Mouse (Mus musculus): ENCODE data around the gene Siva1. TPM values are rescaled to one million over a fixed set of nuclear protein-coding genes. Genes with fewer than 3 reads are reported as not detected.

The Siva1 gene
- total RNA-seq, 2 experiments from 2014 or later: 17.8 to 23.0 TPM

GRCm38 (mm10) chr12:112620354-112621061 is 24.0 kb upstream of the Siva1 start:
- intact Hi-C loops (cut with DNase I): loop anchor here (2.0 kb wide), 1 partner anchor 68 kb away; no protein-coding TSS in a partner anchor
- no peak for DNase-seq (ENCODE audit: low spot score in 2 of 2)

- no peak for DNase-seq (ENCODE audit: low spot score in 2 of 2)
- intact Hi-C loops (cut with DNase I): loop anchor here (2.0 kb wide), 1 partner anchor 69 kb away; no protein-coding TSS in a partner anchor
Measured at GRCm38 (mm10) chr12:112621900-112622299, 22.6 kb upstream of the Siva1 start.

- peak; percentile 42 to 53 for DNase-seq (ENCODE audit: low spot score in 2 of 2)
- intact Hi-C loops (cut with DNase I): no loop called here
Measured at GRCm38 (mm10) chr12:112623742-112624141, 20.7 kb upstream of the Siva1 start.

- intact Hi-C loops (cut with DNase I): no loop called here
- no peak for DNase-seq (ENCODE audit: low spot score in 2 of 2)
Measured at GRCm38 (mm10) chr12:112625700-112626099, 18.8 kb upstream of the Siva1 start.

- DNase-seq (ENCODE audit: low spot score in 2 of 2): no peak
- intact Hi-C loops (cut with DNase I): no loop called here
Measured at GRCm38 (mm10) chr12:112626455-112626854, 18.0 kb upstream of the Siva1 start.

GRCm38 (mm10) chr12:112627097-112627881 is 17.2 kb upstream of the Siva1 start:
- DNase-seq (ENCODE audit: low spot score in 2 of 2): no peak
- intact Hi-C loops (cut with DNase I): no loop called here

- no peak for DNase-seq (ENCODE audit: low spot score in 2 of 2)
- intact Hi-C loops (cut with DNase I): no loop called here
Measured at GRCm38 (mm10) chr12:112628197-112628596, 16.3 kb upstream of the Siva1 start.

GRCm38 (mm10) chr12:112628928-112629721 is 15.4 kb upstream of the Siva1 start:
- DNase-seq (ENCODE audit: low spot score in 2 of 2): peak; percentile 29 to 39

GRCm38 (mm10) chr12:112630029-112630428 is 14.4 kb upstream of the Siva1 start:
- DNase-seq (ENCODE audit: low spot score in 2 of 2): no peak
- intact Hi-C loops (cut with DNase I): no loop called here

More at GRCm38 (mm10) chr12:112628928-112629721, 15.4 kb upstream of the Siva1 start:
- intact Hi-C loops (cut with DNase I): no loop called here

GRCm38 (mm10) chr12:112630796-112631195 is 13.7 kb upstream of the Siva1 start:
- DNase-seq (ENCODE audit: low spot score in 2 of 2): no peak
- intact Hi-C loops (cut with DNase I): no loop called here

- DNase-seq (ENCODE audit: low spot score in 2 of 2): no peak
- intact Hi-C loops (cut with DNase I): no loop called here
Measured at GRCm38 (mm10) chr12:112631472-112631871, 13.0 kb upstream of the Siva1 start.

- intact Hi-C loops (cut with DNase I): no loop called here
- no peak for DNase-seq (ENCODE audit: low spot score in 2 of 2)
Measured at GRCm38 (mm10) chr12:112632084-112632777, 12.2 kb upstream of the Siva1 start.

- no peak for DNase-seq (ENCODE audit: low spot score in 2 of 2)
- intact Hi-C loops (cut with DNase I): no loop called here
Measured at GRCm38 (mm10) chr12:112632907-112633306, 11.6 kb upstream of the Siva1 start.

GRCm38 (mm10) chr12:112633686-112634085 is 10.8 kb upstream of the Siva1 start:
- intact Hi-C loops (cut with DNase I): no loop called here
- DNase-seq (ENCODE audit: low spot score in 2 of 2): no peak

GRCm38 (mm10) chr12:112639526-112639925 is 5.0 kb upstream of the Siva1 start:
- DNase-seq (ENCODE audit: low spot score in 2 of 2): no peak
- intact Hi-C loops (cut with DNase I): no loop called here

GRCm38 (mm10) chr12:112643126-112643525 is 1.4 kb upstream of the Siva1 start:
- intact Hi-C loops (cut with DNase I): no loop called here
- DNase-seq (ENCODE audit: low spot score in 2 of 2): no peak

- intact Hi-C loops (cut with DNase I): no loop called here
Measured at GRCm38 (mm10) chr12:112644855-112645506, 502 bp downstream of the Siva1 start.

GRCm38 (mm10) chr12:112646139-112646538 is 1.7 kb downstream of the Siva1 start:
- no peak for DNase-seq (ENCODE audit: low spot score in 2 of 2)
- intact Hi-C loops (cut with DNase I): no loop called here

More at GRCm38 (mm10) chr12:112644855-112645506, 502 bp downstream of the Siva1 start:
- peak in 1 of 2 experiments; percentile 69 for DNase-seq (ENCODE audit: low spot score in 2 of 2)

GRCm38 (mm10) chr12:112648081-112648480 is 3.6 kb downstream of the Siva1 start:
- intact Hi-C loops (cut with DNase I): no loop called here
- no peak for DNase-seq (ENCODE audit: low spot score in 2 of 2)

Measured in left cerebral cortex, postnatal 36 days (tissue).